Mouse (Mus musculus): Measurements from ENCODE around the gene Olfr697.

GRCm38 (mm10) chr7:106742343-106742742, at the start of gene Olfr697:
- no peak for TF ChIP-seq CTCF (IDR thresholded peaks at IDR 0.05; ENCODE audit: low read depth, low read length)
- no peak for TF ChIP-seq GATA1 (IDR thresholded peaks at IDR 0.05; ENCODE audit: borderline replicate concordance, low read length)
- TF ChIP-seq TAL1 (conservative IDR thresholded peaks at IDR 0.05; ENCODE audit: low read depth, low read length) = no peak
- no peak for TF ChIP-seq POLR2AphosphoS5 (IDR thresholded peaks at IDR 0.05; ENCODE audit: insufficient replicate concordance, low read depth, low read length)
- TF ChIP-seq GATA2 (IDR thresholded peaks at IDR 0.05; ENCODE audit: borderline replicate concordance, low read depth, low read length) = no peak

All from G1E (cell line).